Mouse (Mus musculus) liver, adult 2 months (tissue): Measurements from ENCODE around the gene Enho. TPM values are rescaled to one million over a fixed set of nuclear protein-coding genes. Genes with fewer than 3 reads are reported as not detected.

Source experiments
- DNase-seq: peaks from one replicate; pipeline ENCODE4 v3.0.0-alpha.2; 2011; ENCODE audit warnings: low read depth, low spot score; ENCODE audit errors: extremely low read depth
- H3K27ac ChIP-seq: fragments of 200-500 bp; replicated peaks from 2 replicates; pipeline ENCODE4 v1.5.1; 2012; ENCODE audit warnings: low read depth, mild to moderate bottlenecking, control low read depth, inconsistent platforms, low read length; ENCODE audit not compliant: insufficient read depth
- H3K27me3 ChIP-seq: fragments of 200-500 bp; 2 replicates; pipeline ENCODE4 v1.6.1; 2012; ENCODE audit warnings: mild to moderate bottlenecking, moderate library complexity, low read length, inconsistent platforms; ENCODE audit not compliant: control insufficient read depth, insufficient read depth
- H3K36me3 ChIP-seq: fragments of 200-500 bp; 2 replicates; pipeline ENCODE4 v1.6.1; 2012; ENCODE audit warnings: low read length, inconsistent platforms; ENCODE audit not compliant: control insufficient read depth, insufficient read depth
- H3K4me1 ChIP-seq: fragments of 200-500 bp; 2 replicates; pipeline ENCODE4 v1.6.1; 2011; ENCODE audit warnings: low read length; ENCODE audit not compliant: control insufficient read depth, insufficient read depth
- H3K4me3 ChIP-seq: fragments of 200-500 bp; 2 replicates; pipeline ENCODE4 v1.5.1; 2011; ENCODE audit warnings: low read depth, mild to moderate bottlenecking, control low read depth, low read length, moderate library complexity; ENCODE audit not compliant: insufficient read depth
- H3K79me2 ChIP-seq: fragments of 200-500 bp; 2 replicates; pipeline ENCODE4 v1.6.1; 2012; ENCODE audit warnings: inconsistent platforms, mild to moderate bottlenecking, low read length, moderate library complexity; ENCODE audit not compliant: control insufficient read depth, insufficient read depth
- H3K9ac ChIP-seq: fragments of 200-500 bp; 2 replicates; pipeline ENCODE4 v1.6.1; 2012; ENCODE audit warnings: low read depth, mild to moderate bottlenecking, control low read depth, inconsistent platforms, low read length
- CTCF ChIP-seq: fragments of 200-500 bp; IDR thresholded peaks from 2 replicates; pipeline ENCODE4 v1.5.1; 2011; ENCODE audit warnings: low read depth, low read length, control low read depth
- POLR2A ChIP-seq: fragments of 200-500 bp; IDR thresholded peaks from 2 replicates; pipeline ENCODE4 v1.6.1; 2011; ENCODE audit warnings: low read length, control low read depth; ENCODE audit not compliant: insufficient read depth; ENCODE audit errors: extremely low read depth
- WGBS: fragments of 180-500 bp; shearing (Covaris S2); methylation state at CpG from one replicate; pipeline ENCODE4 v1.1.7; 2018; 5-methylcytosine and 5-hydroxymethylcytosine counted together
- polyA plus RNA-seq: library from polyadenylated mRNA; depleted of rRNA; stranded (reverse); fragments of >200 nt; gene quantifications from 2 replicates; pipeline ENCODE4 v1.2.3, GENCODE M21; 2012
- total RNA-seq: library from RNA; depleted of rRNA; stranded (reverse); fragments of >200 nt; gene quantifications from 2 replicates; pipeline ENCODE4 v1.2.3, GENCODE M21; 2014

Enho gene
- total and polyA plus RNA-seq, 2 experiments: 26.4 to 114 TPM

DNA sequence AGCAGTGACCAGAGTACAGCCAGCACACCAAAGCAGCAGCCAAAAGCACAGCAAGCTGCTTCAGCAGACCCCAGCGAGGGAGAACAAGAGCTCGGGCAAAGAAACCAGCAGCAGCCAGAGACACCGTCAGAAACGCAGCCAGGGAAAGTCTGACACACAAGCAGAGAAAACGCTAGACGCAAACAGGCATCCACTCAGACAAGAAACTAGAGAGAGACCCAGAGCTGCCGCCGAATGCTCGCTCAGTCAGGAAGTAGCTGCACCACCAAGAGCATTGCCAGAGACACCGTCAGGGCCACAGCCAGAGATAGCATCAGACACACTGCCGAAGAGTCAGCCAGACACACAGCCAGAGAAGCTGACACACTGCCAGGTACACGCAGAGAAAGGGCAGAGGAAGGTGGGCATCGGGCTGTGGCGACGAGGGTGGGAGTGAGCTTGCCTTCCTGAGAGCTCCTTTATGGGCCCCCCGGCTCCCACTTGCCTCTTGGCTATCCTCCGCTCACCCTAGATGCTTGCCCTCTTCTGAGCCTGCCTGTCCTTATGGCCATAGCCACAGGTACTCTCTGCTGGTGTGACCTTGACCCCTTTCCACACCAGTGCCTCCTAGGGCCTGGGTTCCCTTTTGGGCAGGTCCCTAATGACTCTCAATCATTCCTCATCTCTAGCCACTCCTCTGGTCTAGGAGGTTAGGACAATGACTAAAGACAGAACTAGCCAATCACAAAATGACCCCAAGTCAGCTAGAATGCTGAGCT lies 36.3 kb upstream of the Enho start:
- Histone ChIP-seq H3K4me1 (no peaks in the 10 kb centered on the region), H3K4me3 (no peak overlapping the region), H3K27me3 (peaks cover 3% of the 10 kb centered on the region; the same call in 1 of the 2 replicates), H3K9ac (no peak overlapping the region), H3K79me2 (no peaks in the 10 kb centered on the region), H3K36me3 (no peaks in the 10 kb centered on the region), H3K27ac (no peak overlapping the region)
- DNase-seq: no peak
- 64% methylated on average over 17 of the region's 17 CpGs for WGBS
- TF ChIP-seq CTCF: no peak
- no peak for TF ChIP-seq POLR2A

DNA sequence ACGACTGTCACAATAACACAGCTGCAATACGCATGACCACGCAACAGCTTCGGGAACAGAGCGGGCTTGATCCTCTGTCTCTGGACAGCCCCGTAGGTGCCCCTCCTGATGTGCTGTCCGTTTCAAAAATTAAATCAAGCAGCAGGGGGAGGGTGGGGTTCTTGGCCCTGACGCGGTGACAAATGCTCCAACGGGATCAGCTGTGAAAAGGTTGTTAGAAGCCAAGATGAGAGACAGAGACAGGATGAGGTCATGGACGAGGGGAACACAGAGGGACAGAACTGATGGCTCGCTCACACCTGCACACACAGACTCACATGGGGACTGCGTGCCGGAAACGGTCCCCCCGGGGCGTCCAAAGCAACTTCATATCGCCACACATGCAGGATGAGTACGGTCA lies 33.1 kb upstream of the Enho start:
- H3K4me1 ChIP-seq: no peaks in the 10 kb centered on the region
- 88% methylated on average over 19 of the region's 19 CpGs for WGBS
- DNase-seq: no peak
- no peaks in the 10 kb centered on the region for H3K27me3 ChIP-seq
- TF ChIP-seq POLR2A (no peak), CTCF (no peak)
- H3K9ac ChIP-seq: no peak overlapping the region
- H3K27ac ChIP-seq: no peak overlapping the region
- no peaks in the 10 kb centered on the region for H3K36me3 ChIP-seq
- H3K79me2 ChIP-seq: no peaks in the 10 kb centered on the region
- no peak overlapping the region for H3K4me3 ChIP-seq

DNA sequence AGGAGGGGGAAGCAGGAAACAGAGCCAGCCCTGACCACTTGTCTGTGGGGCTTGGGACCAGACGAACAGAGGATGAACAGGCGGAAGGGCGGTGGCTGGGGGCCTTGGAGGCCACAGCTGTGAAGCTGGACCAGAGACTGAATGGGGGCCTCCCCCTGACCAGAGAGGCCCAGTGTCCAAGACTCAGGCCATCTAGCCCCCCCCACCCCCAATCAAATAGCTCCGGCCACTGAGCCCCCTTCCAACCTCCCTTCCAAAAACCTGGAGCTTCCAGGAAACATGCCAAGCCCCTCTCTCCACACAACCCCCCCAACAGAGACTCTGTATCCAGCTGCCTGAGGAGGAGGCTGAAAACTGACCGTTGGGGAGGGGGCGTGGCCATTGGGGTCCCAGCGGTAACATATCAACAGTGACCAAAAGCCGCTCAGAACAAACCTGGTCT lies 32.4 kb upstream of the Enho start:
- Histone ChIP-seq H3K4me3 (no peak overlapping the region), H3K79me2 (no peaks in the 10 kb centered on the region), H3K27ac (no peak overlapping the region), H3K27me3 (no peaks in the 10 kb centered on the region), H3K4me1 (no peaks in the 10 kb centered on the region), H3K36me3 (no peaks in the 10 kb centered on the region), H3K9ac (no peak overlapping the region)
- WGBS: 67% methylated on average over 8 of the region's 8 CpGs
- TF ChIP-seq POLR2A (no peak), CTCF (no peak)
- no peak for DNase-seq

DNA sequence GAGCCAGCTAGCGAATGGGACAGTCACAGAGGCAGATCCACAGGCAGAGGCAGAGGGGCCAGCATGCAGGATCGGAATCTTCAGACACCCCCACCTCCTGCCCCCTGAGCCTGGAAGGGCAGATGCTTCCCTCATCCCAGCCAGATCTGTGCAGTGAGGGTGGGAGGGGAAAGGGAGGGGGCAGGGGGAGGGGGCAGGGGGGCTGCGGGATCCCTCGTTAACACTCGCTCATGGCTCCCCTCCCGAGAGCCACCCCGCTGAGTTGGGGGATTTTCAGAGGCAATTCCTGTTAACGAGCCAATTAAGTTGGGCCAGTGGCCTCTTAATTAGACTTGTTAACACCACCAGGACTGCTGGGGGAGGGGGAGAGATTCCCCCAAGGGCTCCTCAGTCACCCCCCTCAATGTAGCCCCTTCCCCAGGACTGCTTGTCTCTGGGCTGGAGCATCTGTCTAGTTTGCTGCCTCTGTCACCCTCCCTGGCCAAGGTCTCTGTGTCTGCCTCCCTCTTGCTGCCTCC lies 31.9 kb upstream of the Enho start:
- Histone ChIP-seq H3K4me3 (no peak overlapping the region), H3K27me3 (no peaks in the 10 kb centered on the region), H3K36me3 (no peaks in the 10 kb centered on the region), H3K4me1 (no peaks in the 10 kb centered on the region), H3K9ac (no peak overlapping the region), H3K79me2 (no peaks in the 10 kb centered on the region), H3K27ac (no peak overlapping the region)
- TF ChIP-seq CTCF (no peak), POLR2A (no peak)
- no peak for DNase-seq
- whole genome bisulfite sequencing: 52% methylated on average over 8 of the region's 8 CpGs

DNA sequence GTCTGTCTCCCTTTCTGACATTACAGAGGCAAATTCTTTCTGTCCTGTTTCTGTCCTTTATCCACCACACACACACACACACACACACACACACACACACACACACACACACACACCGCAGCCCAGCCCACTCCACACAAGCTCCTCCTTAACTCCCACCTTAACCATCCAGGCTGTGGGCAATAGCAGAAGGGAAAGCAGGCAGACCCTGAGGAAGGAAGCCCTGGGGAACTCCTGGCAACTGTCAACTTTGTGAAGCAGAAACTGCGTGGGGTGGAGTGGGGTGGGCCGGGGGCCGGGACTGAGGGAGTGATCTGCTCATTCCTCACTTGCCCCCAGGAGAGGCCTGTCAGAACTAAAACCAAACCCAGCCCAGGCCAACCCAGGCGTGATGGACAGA lies 31.4 kb upstream of the Enho start:
- Histone ChIP-seq H3K36me3 (no peaks in the 10 kb centered on the region), H3K79me2 (no peaks in the 10 kb centered on the region), H3K4me3 (no peak overlapping the region), H3K27ac (no peak overlapping the region), H3K4me1 (no peaks in the 10 kb centered on the region), H3K9ac (no peak overlapping the region), H3K27me3 (no peaks in the 10 kb centered on the region)
- TF ChIP-seq POLR2A (no peak), CTCF (no peak)
- WGBS: 59% methylated on average over 5 of the region's 5 CpGs
- DNase-seq: no peak

DNA sequence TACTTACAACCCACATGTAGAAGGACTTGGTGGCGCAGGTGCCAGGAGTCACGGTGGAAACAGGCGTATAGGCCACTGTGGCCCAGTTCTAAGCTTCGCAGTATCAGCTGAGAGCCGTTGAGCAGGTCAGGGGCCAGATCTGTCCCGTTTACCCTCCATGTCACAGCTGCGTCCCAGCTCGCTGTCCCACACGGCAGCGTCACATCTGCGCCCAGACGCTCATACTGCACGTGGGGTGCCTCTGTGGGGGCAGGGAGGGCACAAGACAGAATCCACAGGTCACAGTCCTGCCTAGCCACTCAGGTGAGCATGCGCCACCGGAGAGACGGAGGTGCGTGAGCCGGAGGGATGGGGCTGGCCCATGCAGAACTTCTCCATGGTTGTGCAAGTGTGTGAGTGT lies 30.7 kb upstream of the Enho start:
- Histone ChIP-seq H3K36me3 (no peaks in the 10 kb centered on the region), H3K9ac (no peak overlapping the region), H3K4me3 (no peak overlapping the region), H3K4me1 (no peaks in the 10 kb centered on the region), H3K27ac (no peak overlapping the region), H3K79me2 (no peaks in the 10 kb centered on the region), H3K27me3 (no peaks in the 10 kb centered on the region)
- DNase-seq: no peak
- TF ChIP-seq CTCF (no peak), POLR2A (no peak)
- 83% methylated on average over 18 of the region's 18 CpGs for WGBS
